Mouse (Mus musculus): ENCODE data around the gene Snapc5. TPM values are rescaled to one million over a fixed set of nuclear protein-coding genes. Genes with fewer than 3 reads are reported as not detected.
"Not testable (repeated sequence)": the region's sequence is repeated elsewhere in the genome, so short reads cannot be mapped to it uniquely, and the experiment has no call there.

Gene Snapc5
- polyA plus RNA-seq (2015; fragmentation: Nextera tagmentation; extraction: Ambion mirVana) = 30.3 and 31.1 TPM in 2 replicates

DNA sequence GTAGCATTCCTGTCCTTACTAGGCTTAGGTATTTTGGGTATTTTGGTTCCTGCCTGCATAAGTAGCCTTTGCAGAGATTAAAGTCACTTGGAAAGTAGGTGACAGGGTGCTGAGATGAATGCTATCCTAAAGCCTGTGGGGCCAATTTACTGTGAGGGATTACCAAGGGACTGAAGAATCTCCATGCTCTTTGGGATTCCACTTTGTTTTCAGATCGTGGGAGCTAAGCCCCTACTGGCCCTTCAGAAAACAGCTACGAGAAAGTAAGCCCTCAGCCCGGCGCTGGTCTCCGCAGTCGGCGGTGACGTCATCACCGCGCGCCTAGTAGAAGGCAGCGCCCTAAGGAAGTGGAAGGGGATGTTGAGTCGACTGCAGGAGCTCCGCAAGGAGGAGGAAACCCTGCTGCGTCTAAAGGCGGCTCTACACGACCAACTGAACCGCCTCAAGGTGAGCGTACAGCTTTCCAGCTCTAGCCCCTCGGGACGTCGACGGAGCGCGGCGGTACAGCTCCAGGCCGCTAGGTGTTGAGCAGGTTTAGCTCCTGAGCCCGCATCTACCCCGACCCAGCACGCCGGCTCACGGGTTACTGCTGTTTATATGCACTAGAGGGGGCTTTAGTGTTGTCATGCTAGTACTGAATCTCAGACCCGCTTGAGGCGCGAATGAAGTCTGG is at the start of gene Snapc5:
Gene Snapc5, plus strand, starts transcription at position 301 of the 673 bp plus-strand sequence.
- H3K9me3 ChIP-seq = no peaks in the 10 kb centered on the region
- H3K4me3 ChIP-seq = peak within 1 kb of the TSS; percentile 56
- peak within 1 kb of the TSS; percentile 84 for H3K27ac ChIP-seq
- ATAC-seq (ENCODE audit: insufficient number of reproducible peaks, low FRiP score, low TSS enrichment, low read depth) = peak; percentile 88
- peak within 1 kb of the TSS; percentile 43 for H3K4me2 ChIP-seq
- 0% methylated on average over 35 of the region's 35 CpGs for WGBS
- peaks cover 23% of the 10 kb centered on the region for H3K4me1 ChIP-seq
- H3K9ac ChIP-seq = peak within 1 kb of the TSS; percentile 37
- no peaks in the 10 kb centered on the region for H3K27me3 ChIP-seq
- H3K36me3 ChIP-seq = peaks cover 66% of the 10 kb centered on the region

DNA sequence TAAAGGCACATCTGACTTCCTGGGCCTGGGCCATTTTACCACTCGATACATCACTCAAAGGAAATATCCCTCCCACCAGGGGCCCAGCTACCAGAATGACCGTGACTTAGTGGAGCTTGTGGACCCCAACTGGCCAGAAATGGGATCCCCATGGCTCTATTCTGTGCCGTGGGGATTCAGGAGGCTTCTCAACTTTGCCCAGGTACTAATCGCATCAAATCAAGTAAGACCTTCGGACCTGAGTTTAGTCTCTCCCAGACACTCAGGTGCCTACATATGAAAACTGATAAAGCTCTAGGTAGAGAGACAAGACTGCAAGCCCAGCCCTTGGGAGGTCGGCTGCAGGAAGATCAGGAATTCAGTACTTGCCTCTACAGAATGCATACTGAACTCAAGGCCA is 47.5 kb upstream of the Snapc5 start:
- H3K36me3 ChIP-seq = no peaks in the 10 kb centered on the region; the same call in 1 of the 2 replicates
- no peaks in the 10 kb centered on the region for H3K9me3 ChIP-seq
- 78% methylated on average over 6 of the region's 6 CpGs for WGBS
- H3K4me3 ChIP-seq = no peak overlapping the region
- no peaks in the 10 kb centered on the region for H3K4me1 ChIP-seq
- no peak for ATAC-seq (ENCODE audit: insufficient number of reproducible peaks, low FRiP score, low TSS enrichment, low read depth)
- no peak overlapping the region for H3K27ac ChIP-seq
- H3K9ac ChIP-seq = no peak overlapping the region
- no peak overlapping the region for H3K4me2 ChIP-seq
- no peaks in the 10 kb centered on the region for H3K27me3 ChIP-seq

DNA sequence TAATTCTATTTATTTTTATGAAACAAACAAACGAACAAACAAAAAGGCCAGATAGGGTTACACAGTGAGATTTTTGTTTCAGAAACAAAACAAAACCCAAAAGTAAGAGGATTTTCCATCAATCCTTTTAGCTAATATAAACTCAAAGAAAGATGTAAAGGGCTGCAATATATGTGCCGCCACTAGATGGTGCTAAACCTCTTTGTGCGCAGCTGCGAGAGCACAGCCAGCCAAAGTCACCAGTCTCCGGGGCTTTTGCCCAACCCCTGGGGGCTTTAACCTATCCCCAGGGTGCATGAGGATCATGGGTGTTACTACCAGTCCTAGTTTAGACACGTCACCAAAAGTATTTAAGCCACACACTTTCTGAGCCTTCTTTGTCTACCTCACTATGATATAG is 40.2 kb upstream of the Snapc5 start:
- not testable (repeated sequence) for ATAC-seq (ENCODE audit: insufficient number of reproducible peaks, low FRiP score, low TSS enrichment, low read depth)

DNA sequence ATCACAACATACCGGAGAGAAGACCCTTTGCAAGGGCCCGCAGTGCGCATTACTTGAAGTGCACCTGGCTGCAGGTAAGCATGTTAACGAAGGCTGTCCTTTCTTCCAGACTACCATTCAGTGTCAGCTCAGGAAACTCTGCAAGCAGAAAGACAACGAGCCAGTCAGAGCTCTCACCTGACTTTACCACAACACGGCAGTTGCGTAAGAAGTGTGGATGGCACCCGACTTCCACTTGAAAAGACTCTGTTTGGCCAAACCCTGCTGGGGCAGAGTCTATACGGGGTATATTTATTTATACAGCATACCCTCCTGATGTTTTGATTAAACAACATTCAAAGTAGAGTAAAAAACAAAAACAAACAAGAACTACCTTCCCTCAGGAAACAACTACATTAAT is 39.2 kb upstream of the Snapc5 start:
- Histone ChIP-seq H3K4me1 (no peaks in the 10 kb centered on the region), H3K9ac (no peak overlapping the region), H3K27ac (no peak overlapping the region), H3K4me3 (no peak overlapping the region), H3K36me3 (peaks cover 19% of the 10 kb centered on the region), H3K9me3 (no peaks in the 10 kb centered on the region), H3K4me2 (no peak overlapping the region), H3K27me3 (no peaks in the 10 kb centered on the region)
- no peak for ATAC-seq (ENCODE audit: insufficient number of reproducible peaks, low FRiP score, low TSS enrichment, low read depth)
- 91% methylated on average over 9 of the region's 9 CpGs for WGBS

More for the DNA sequence above, 40.2 kb upstream of the Snapc5 start:
- H3K36me3 ChIP-seq = peaks cover 19% of the 10 kb centered on the region
- H3K4me2 ChIP-seq, H3K9ac ChIP-seq, H3K4me3 ChIP-seq, H3K27ac ChIP-seq, H3K27me3 ChIP-seq, H3K9me3 ChIP-seq, H3K4me1 ChIP-seq: not testable (repeated sequence)
- WGBS = 6% methylated on average over 6 of the region's 6 CpGs

DNA sequence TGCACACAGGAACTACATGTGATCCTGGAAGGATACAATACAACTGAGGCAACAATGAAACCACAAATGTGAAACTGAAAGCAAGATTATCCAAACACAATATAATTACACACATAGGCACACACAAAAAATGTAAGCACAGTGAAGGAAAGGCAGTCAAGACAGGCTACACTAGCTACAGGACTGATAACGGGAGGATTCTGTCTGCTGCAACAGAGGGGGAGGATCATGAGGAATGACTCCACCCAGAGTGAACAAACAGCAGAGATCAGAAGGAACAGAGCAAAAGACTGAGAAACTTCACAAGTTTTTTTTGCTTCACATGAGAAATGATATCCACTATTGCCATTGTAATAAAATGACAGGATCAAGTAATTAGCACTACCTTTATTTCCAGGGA is 22.4 kb upstream of the Snapc5 start:
- no peak overlapping the region for H3K27ac ChIP-seq
- H3K36me3 ChIP-seq = peaks cover 65% of the 10 kb centered on the region
- WGBS = 97% methylated on average over 1 of the region's 1 CpGs
- ATAC-seq (ENCODE audit: insufficient number of reproducible peaks, low FRiP score, low TSS enrichment, low read depth) = no peak
- no peaks in the 10 kb centered on the region for H3K27me3 ChIP-seq
- H3K4me3 ChIP-seq = no peak overlapping the region
- no peaks in the 10 kb centered on the region for H3K9me3 ChIP-seq
- no peak overlapping the region for H3K9ac ChIP-seq
- no peaks in the 10 kb centered on the region for H3K4me1 ChIP-seq
- no peak overlapping the region for H3K4me2 ChIP-seq

DNA sequence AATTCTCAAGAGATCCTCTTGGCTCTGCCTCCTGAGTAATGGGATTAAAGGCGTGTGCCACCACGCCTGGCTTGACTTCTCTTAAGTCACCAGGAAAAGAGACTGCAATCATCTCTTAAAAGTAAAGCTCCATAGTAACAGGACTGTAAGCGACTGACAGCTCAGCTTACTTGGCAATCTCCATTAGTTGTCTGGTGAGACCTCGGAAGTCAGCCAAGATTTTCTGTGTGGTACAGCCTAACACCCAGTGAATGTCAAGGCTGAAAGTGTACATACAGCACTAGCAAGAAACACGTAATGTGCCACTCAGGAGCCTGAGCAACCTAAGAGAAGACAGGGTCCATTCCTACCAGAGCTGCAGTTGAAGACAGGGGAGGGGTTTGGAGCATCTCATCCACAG is 18.6 kb upstream of the Snapc5 start:
- no peaks in the 10 kb centered on the region for H3K27me3 ChIP-seq
- no peak for ATAC-seq (ENCODE audit: insufficient number of reproducible peaks, low FRiP score, low TSS enrichment, low read depth)
- no peaks in the 10 kb centered on the region for H3K4me1 ChIP-seq
- no peak overlapping the region for H3K9ac ChIP-seq
- WGBS = 91% methylated on average over 5 of the region's 5 CpGs
- no peaks in the 10 kb centered on the region for H3K9me3 ChIP-seq
- no peak overlapping the region for H3K4me2 ChIP-seq
- peaks cover 62% of the 10 kb centered on the region for H3K36me3 ChIP-seq
- H3K4me3 ChIP-seq = no peak overlapping the region
- H3K27ac ChIP-seq = no peak overlapping the region

DNA sequence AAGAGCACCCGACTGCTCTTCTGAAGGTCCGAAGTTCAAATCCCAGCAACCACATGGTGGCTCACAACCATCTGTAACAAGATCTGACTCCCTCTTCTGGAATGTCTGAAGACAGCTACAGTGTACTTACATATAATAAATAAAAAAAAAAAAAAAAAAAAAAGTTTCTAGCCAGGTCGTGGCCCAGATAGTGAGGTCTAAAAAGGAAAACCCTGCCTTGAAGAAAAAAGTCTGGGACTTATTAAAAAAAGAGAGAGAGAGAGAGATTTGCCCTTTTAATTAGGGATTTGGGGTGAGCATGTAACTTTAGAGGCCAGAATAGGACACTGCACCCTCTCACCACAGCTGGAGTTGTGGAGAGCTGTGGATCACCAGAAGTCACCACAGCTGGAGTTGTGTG is 9.1 kb upstream of the Snapc5 start:
- Histone ChIP-seq H3K36me3 (peaks cover 17% of the 10 kb centered on the region), H3K4me1 (peaks cover 17% of the 10 kb centered on the region)
- H3K9ac ChIP-seq; H3K4me2 ChIP-seq; H3K27me3 ChIP-seq; H3K4me3 ChIP-seq; H3K9me3 ChIP-seq; H3K27ac ChIP-seq; ATAC-seq (ENCODE audit: insufficient number of reproducible peaks, low FRiP score, low TSS enrichment, low read depth): not testable (repeated sequence)
- WGBS = 88% methylated on average over 3 of the region's 3 CpGs

DNA sequence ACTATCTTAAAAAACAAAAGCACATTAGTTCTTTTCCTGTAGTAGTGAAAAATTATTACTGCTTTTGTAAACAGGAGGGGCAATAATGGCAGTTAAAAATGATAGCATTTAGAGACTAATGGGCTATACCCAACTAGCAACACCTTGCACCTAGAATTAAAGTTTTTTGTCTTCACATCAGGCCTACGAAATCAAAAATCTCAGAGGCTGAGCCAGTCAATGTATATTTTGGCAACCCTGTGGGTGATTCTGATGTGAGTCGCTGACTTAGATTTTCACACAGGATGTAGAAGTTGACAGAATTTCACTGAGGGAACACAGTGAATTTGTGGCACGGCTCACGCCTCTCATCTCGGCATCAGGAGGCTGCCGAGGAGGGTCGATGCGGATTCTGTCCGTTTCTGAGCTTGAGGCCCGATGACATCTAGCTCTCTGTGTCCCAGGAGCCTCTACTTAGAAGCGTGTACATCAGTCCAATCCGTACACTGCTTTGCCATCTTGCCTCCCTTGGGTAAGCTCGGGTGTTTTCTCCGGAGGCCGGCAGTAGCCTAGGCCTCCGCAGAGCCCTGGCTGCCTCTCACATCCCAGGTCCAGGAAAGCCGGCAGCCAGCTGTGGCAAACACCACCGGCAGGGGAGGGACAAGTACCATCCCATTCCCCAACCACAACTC is 6.8 kb upstream of the Snapc5 start:
- Histone ChIP-seq H3K27ac (peak overlapping the region; percentile 98), H3K27me3 (no peaks in the 10 kb centered on the region), H3K4me1 (peaks cover 25% of the 10 kb centered on the region), H3K4me2 (peak overlapping the region; percentile 79), H3K9me3 (no peaks in the 10 kb centered on the region), H3K4me3 (peak overlapping the region; percentile 93), H3K9ac (peak overlapping the region; percentile 70), H3K36me3 (peaks cover 33% of the 10 kb centered on the region)
- WGBS = 2% methylated on average over 18 of the region's 18 CpGs
- no peak; the same call in 1 of the 2 replicates for ATAC-seq (ENCODE audit: insufficient number of reproducible peaks, low FRiP score, low TSS enrichment, low read depth)

DNA sequence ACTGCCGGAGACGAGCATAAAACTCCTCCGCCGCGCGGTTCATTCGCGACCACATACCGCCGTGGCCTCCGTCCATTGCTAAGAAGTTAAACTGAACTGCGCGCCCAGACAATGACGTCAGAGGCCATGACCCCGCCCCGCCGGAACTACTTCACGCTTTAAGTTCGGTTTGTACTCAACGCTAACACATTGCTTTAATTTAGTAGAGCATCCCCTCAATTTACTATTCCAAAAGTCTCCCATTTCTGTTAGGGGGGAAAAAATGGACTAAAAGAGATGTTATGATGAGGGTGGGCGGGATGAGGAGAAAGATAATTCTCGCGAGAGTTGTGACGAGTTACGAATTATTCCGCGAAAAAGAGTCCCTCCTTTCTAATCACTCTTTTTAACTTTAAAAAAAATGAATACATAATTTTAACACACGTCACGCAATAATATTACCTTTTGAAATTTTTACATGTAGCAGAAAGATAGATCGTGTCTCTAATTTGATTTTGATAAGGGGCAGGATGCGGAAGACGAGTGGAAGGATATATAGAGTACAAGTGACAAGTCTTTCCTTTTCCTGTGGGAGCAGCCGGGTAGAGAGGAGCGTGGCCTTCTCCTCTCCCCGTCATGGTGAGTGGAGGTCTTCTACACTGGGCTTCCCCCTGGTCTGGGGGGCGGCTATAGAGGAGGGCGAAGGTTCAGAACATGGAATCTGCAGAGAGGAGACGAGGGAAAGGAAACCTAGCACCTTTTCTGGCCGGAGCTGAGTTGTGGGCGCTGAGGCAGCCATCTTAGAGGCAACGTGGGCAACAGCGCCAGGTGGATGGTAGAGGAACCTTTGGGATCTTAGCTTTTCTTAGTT is 6.0 kb upstream of the Snapc5 start, which contains the start of the genes Zwilch and Rpl4:
Gene Zwilch, minus strand, starts transcription at position 289 of the 850 bp plus-strand sequence.
Gene Rpl4, plus strand, starts transcription at position 560 of the 850 bp plus-strand sequence.
- Histone ChIP-seq H3K9ac (peak within 1 kb of the TSS; percentile 84), H3K4me3 (peak within 1 kb of the TSS; percentile 93), H3K4me1 (peaks cover 25% of the 10 kb centered on the region), H3K9me3 (no peaks in the 10 kb centered on the region), H3K36me3 (peaks cover 38% of the 10 kb centered on the region), H3K4me2 (peak within 1 kb of the TSS; percentile 79), H3K27me3 (no peaks in the 10 kb centered on the region), H3K27ac (peak within 1 kb of the TSS; percentile 98)
- peak; percentile 84 for ATAC-seq (ENCODE audit: insufficient number of reproducible peaks, low FRiP score, low TSS enrichment, low read depth)
- under 1% methylated on average over 42 of the region's 42 CpGs for WGBS

DNA sequence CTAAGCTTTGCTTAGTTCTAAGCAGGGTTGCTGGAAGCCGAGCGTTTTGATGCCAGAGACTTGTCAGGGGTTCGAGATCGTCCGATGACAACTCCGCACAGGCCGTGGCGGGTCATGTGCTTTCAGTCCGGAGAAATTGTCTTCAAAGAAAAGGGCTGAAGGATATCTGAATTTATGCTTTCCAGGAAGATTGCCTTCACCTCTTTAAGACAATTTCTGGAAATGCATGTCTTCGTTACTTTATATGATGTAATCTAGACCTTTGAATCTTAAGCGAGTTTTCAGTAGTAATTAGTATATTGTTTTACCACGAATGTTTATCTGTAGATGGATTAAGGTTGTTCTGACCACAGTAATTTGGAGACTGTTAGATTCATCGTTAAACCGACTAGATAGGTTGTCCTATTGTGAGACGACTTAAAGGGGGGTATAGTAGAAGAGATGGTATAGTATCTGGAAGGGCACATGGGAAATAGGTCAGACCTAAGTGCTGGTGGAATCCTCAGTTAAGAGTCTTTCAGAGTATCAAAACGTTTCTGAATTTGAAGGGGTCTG is 5.3 kb upstream of the Snapc5 start:
- peak overlapping the region; percentile 84 for H3K9ac ChIP-seq
- no peak for ATAC-seq (ENCODE audit: insufficient number of reproducible peaks, low FRiP score, low TSS enrichment, low read depth)
- H3K27ac ChIP-seq = peak overlapping the region; percentile 98
- H3K36me3 ChIP-seq = peaks cover 42% of the 10 kb centered on the region
- under 1% methylated on average over 16 of the region's 16 CpGs for WGBS
- H3K27me3 ChIP-seq = no peaks in the 10 kb centered on the region
- H3K4me1 ChIP-seq = peaks cover 26% of the 10 kb centered on the region
- peak overlapping the region; percentile 93 for H3K4me3 ChIP-seq
- H3K4me2 ChIP-seq = peak overlapping the region; percentile 58
- H3K9me3 ChIP-seq = no peaks in the 10 kb centered on the region

DNA sequence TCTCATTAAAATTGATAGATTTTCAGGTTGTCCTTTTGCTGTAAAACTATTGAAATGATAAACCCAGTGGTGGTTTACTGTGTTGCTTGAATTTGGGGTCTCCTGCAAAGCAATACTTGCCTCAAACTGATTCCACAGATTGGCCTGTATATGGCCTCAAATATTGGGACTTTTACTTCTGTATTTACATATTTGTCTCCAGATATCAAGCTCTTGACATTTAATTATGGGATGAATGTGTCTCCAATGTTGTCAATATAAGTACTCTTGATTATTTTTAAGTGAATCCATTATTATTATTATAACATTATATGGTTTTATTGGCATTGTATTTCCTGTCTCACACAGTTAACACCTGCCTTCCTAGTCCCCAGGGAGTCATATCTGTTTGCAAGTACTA is 4.7 kb upstream of the Snapc5 start:
- H3K27ac ChIP-seq = 0 out of 2 replicates have a peak overlapping the region, but pooled peaks have one; percentile 27
- H3K4me1 ChIP-seq = peaks cover 28% of the 10 kb centered on the region
- H3K4me3 ChIP-seq = peak overlapping the region; percentile 93
- no peaks in the 10 kb centered on the region for H3K9me3 ChIP-seq
- peak overlapping the region; percentile 84 for H3K9ac ChIP-seq
- H3K4me2 ChIP-seq = peak overlapping the region; percentile 58
- ATAC-seq (ENCODE audit: insufficient number of reproducible peaks, low FRiP score, low TSS enrichment, low read depth) = no peak
- no peaks in the 10 kb centered on the region for H3K27me3 ChIP-seq
- peaks cover 45% of the 10 kb centered on the region for H3K36me3 ChIP-seq
